Mouse (Mus musculus) testis, adult 2 months (tissue): ENCODE results near the gene AC131692.1. TPM values are rescaled to one million over a fixed set of nuclear protein-coding genes. Genes with fewer than 3 reads are reported as not detected.
A peak's percentile ranks its signal among the peaks of the same experiment; 100 is the strongest.

ENCODE experiments used
- H3K27ac ChIP-seq: fragments of 200-500 bp; 2 replicates; pipeline ENCODE4 v1.5.1; 2012; ENCODE audit warnings: low read depth, low read length; ENCODE audit not compliant: control insufficient read depth, insufficient read depth
- H3K27me3 ChIP-seq: fragments of 200-500 bp; 2 replicates; pipeline ENCODE4 v1.6.1; 2012; ENCODE audit warnings: mild to moderate bottlenecking, low read length, moderate library complexity; ENCODE audit not compliant: control insufficient read depth, insufficient read depth
- H3K36me3 ChIP-seq: fragments of 200-500 bp; 2 replicates; pipeline ENCODE4 v1.6.1; 2012; ENCODE audit warnings: mild to moderate bottlenecking, low read length; ENCODE audit not compliant: control insufficient read depth, insufficient read depth
- H3K4me1 ChIP-seq: fragments of 200-500 bp; 2 replicates; pipeline ENCODE4 v1.6.1; 2012; ENCODE audit warnings: low read length; ENCODE audit not compliant: control insufficient read depth, insufficient read depth
- H3K4me3 ChIP-seq: fragments of 200-500 bp; 2 replicates; pipeline ENCODE4 v1.5.1; 2012; ENCODE audit warnings: low read depth, mild to moderate bottlenecking, low read length, moderate library complexity, mixed read lengths; ENCODE audit not compliant: control insufficient read depth
- CTCF ChIP-seq: fragments of 200-500 bp; IDR thresholded peaks from 2 replicates; pipeline ENCODE4 v1.5.1; 2012; ENCODE audit warnings: low read depth, mild to moderate bottlenecking, inconsistent platforms, low read length, moderate library complexity; ENCODE audit not compliant: control insufficient read depth, insufficient read depth, insufficient replicate concordance
- POLR2A ChIP-seq: fragments of 200-500 bp; IDR thresholded peaks from 2 replicates; pipeline ENCODE4 v1.6.1; 2012; ENCODE audit warnings: low read depth, mild to moderate bottlenecking, inconsistent platforms, low read length, moderate library complexity; ENCODE audit not compliant: control insufficient read depth
- polyA plus RNA-seq: library from polyadenylated mRNA; depleted of rRNA; stranded (reverse); fragments of >200 nt; gene quantifications from 2 replicates; pipeline ENCODE4 v1.2.3, GENCODE M21; 2012

AC131692.1 gene
- polyA plus RNA-seq, 1 experiment: 78.6 TPM

GRCm38 (mm10) chr19:6084478-6085248 lies 9.6 kb upstream of the AC131692.1 start, which contains the start of the genes Zfpl1 and Cdca5:
Gene Zfpl1 (minus strand): TSS chr19:6084956.
Gene Cdca5 (plus strand): TSS chr19:6084983.
- Histone ChIP-seq H3K4me3 (peak within 1 kb of the TSS; percentile 95), H3K4me1 (peaks cover 8% of the 10 kb centered on the region), H3K27ac (peak within 1 kb of the TSS; percentile 86), H3K36me3 (peaks cover 2% of the 10 kb centered on the region), H3K27me3 (no peaks in the 10 kb centered on the region)
- TF ChIP-seq POLR2A (peak; percentile 75), CTCF (no peak)

- H3K36me3 ChIP-seq: peaks cover 5% of the 10 kb centered on the region
- peak overlapping the region; percentile 95 for H3K4me3 ChIP-seq
- peak overlapping the region; percentile 86 for H3K27ac ChIP-seq
- H3K4me1 ChIP-seq: peaks cover 8% of the 10 kb centered on the region
- no peaks in the 10 kb centered on the region for H3K27me3 ChIP-seq
- TF ChIP-seq CTCF: no peak
These were observed 8.8 kb upstream of the AC131692.1 start for GRCm38 (mm10) chr19:6085417-6085879.

GRCm38 (mm10) chr19:6088841-6089240 lies 5.4 kb upstream of the AC131692.1 start:
- peaks cover 3% of the 10 kb centered on the region for H3K36me3 ChIP-seq
- TF ChIP-seq POLR2A (no peak), CTCF (no peak)

GRCm38 (mm10) chr19:6097847-6098246 lies 3.6 kb downstream of the AC131692.1 start:
- H3K36me3 ChIP-seq: peaks cover 3% of the 10 kb centered on the region; the same call in 1 of the 2 replicates
- no peaks in the 10 kb centered on the region for H3K4me1 ChIP-seq
- H3K27me3 ChIP-seq: no peaks in the 10 kb centered on the region
- H3K4me3 ChIP-seq: no peak overlapping the region
- no peak for TF ChIP-seq POLR2A
- TF ChIP-seq CTCF: no peak
- no peak overlapping the region for H3K27ac ChIP-seq

More at GRCm38 (mm10) chr19:6088841-6089240, 5.4 kb upstream of the AC131692.1 start:
- H3K4me3 ChIP-seq: no peak overlapping the region
- H3K27me3 ChIP-seq: no peaks in the 10 kb centered on the region
- peaks cover 6% of the 10 kb centered on the region for H3K4me1 ChIP-seq
- H3K27ac ChIP-seq: no peak overlapping the region

- Histone ChIP-seq H3K4me3 (no peak overlapping the region), H3K36me3 (peaks cover 3% of the 10 kb centered on the region; the same call in 1 of the 2 replicates), H3K4me1 (peaks cover under 1% of the 10 kb centered on the region), H3K27ac (no peak overlapping the region), H3K27me3 (no peaks in the 10 kb centered on the region)
- TF ChIP-seq CTCF (no peak), POLR2A (no peak)
These were observed 7.0 kb downstream of the AC131692.1 start for GRCm38 (mm10) chr19:6101186-6101585.

GRCm38 (mm10) chr19:6102169-6102853 lies 8.1 kb downstream of the AC131692.1 start:
- Histone ChIP-seq H3K4me1 (peaks cover 3% of the 10 kb centered on the region), H3K27me3 (no peaks in the 10 kb centered on the region), H3K36me3 (peaks cover 3% of the 10 kb centered on the region; the same call in 1 of the 2 replicates), H3K27ac (no peak overlapping the region), H3K4me3 (no peak overlapping the region)
- TF ChIP-seq POLR2A: no peak
- TF ChIP-seq CTCF: no peak

- Histone ChIP-seq H3K27ac (no peak overlapping the region), H3K4me3 (no peak overlapping the region), H3K27me3 (no peaks in the 10 kb centered on the region), H3K4me1 (peaks cover 3% of the 10 kb centered on the region), H3K36me3 (no peaks in the 10 kb centered on the region)
- TF ChIP-seq POLR2A: no peak
- no peak for TF ChIP-seq CTCF
These were observed 10.3 kb downstream of the AC131692.1 start for GRCm38 (mm10) chr19:6104476-6104875.
